Mouse (Mus musculus): ENCODE measurements around the gene Elf1.

Elf1 gene

DNA sequence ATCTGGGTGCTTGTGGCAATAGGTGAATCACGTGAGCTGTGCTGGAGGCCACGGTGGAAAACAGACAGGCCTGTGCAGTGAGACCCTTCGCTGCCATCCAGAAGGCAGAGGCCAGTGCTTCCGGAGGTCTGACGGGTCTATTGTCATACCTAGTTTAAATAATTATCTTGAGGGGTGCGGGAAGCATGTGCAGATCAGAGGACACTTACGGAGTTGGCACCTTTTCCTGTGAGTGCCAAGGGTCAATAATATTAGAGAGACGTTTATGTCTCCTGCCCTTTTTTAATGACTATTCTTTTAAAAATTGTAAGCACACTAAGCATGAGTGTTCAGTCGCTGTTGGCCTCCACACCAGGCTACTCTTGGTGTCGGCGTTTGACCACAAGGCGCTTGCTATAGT lies 8.2 kb downstream of the Elf1 start:
- DNase-seq (ENCODE audit: low read depth, low spot score): no peak

DNA sequence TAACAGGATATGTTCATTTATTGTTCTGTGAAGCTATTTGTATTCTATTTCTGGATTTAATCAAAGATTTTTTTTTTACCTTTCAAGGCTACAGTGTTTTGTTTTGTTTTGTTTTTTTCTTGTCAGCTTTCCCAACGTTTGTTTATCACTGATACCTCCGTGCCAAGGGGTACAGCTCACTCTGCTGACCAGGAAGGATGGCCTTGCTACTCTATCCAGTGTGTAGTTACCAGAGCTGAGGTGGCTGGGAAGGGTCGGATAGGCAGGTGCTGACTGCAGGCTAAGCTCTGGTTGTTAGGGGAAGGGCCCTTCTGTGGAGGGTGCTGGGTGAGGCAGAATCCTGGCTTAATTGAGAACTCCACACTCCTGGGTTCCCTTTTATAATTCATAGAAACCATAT lies 9.3 kb downstream of the Elf1 start:
- no peak for DNase-seq (ENCODE audit: low read depth, low spot score)

DNA sequence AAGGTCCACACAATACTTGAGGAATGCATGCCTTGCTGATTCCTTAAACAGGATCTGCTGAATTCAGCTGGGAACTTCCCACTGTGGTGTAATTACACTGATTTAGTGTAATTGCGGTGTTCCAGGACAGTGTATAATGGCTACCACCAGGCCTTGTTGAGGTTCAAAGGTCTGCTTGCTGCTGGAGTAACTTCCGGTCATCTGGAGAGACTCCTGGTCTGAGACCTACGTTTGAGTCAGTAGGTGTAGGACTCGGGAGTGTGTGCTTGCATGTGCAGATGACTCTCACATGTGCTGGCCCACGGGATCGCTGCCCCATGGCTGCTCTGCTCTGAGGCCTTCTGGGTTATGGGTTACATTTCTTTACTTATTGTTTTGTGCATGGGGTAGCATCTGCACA lies 13.4 kb downstream of the Elf1 start:
- DNase-seq (ENCODE audit: low read depth, low spot score): no peak

DNA sequence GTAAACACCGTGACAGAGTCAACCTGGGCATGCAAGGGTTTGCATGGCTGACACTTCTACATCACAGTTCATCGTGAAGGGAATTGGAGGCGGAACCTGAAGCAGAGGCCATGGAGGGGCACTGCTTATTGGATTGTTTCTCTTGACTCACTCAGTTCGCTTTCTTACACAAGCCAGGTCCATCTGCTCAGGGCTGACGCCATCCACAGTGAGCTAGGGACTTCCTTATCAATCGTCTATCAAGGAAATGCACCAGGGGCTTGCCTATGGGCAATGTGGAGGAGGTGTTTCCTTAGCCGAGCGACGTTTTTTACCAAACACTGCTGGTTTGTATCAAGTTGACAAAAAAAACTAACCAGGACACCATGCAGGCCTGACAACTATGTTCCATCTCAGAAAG lies 18.3 kb downstream of the Elf1 start:
- DNase-seq (ENCODE audit: low read depth, low spot score): no peak

DNA sequence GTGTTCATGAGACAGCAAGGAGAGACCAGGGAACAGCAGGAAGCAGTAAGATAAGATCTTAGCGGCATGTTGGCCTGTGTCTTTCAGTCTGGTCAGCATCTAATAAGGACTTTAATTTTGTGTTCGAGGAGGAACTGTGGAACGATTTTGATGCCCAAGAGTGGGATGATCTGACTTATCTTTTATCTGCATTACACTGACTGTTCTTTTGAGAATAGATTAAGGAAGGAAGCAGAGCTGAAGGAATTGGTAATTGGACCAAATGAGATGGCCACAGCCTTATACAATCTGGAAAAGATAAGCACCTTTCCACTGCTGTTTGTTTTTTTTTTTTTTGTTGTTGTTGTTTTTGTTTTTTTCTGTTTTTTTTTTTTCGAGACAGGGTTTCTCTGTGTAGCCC lies 19.8 kb downstream of the Elf1 start:
- DNase-seq (ENCODE audit: low read depth, low spot score): no peak

DNA sequence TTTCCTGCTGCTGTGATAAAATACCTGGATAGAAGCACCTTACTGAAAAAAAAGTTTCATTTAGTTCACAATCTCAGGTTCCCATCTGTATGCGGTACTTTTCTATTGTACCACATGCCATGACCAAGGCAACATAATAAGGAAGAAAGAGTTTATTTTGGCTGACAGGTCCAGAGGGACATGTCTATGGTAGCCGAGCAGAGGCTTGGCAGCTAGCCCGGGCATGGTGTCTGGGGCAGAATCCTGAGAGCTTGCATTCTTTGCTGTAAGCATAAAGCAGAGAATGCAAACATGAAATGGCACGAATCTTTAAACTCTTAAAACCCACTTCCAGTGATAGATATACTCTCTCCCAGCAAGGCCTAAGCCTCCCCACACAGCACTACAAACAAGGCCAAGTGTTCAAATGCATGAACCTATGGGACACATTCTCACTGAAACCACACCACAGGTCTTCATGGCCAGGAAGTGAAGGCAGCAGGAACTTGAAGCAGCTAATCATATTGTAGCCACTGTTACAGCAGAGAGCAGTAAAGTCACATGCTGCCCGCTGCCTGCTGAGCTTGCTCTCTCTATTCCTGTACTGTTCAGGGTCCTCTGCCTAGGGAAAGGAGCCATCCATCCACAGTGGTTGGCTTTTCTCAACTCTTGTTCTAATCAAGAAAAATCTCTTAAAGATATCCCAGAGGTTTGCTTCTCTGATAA lies 22.5 kb downstream of the Elf1 start:
- DNase-seq (ENCODE audit: low read depth, low spot score): no peak

DNA sequence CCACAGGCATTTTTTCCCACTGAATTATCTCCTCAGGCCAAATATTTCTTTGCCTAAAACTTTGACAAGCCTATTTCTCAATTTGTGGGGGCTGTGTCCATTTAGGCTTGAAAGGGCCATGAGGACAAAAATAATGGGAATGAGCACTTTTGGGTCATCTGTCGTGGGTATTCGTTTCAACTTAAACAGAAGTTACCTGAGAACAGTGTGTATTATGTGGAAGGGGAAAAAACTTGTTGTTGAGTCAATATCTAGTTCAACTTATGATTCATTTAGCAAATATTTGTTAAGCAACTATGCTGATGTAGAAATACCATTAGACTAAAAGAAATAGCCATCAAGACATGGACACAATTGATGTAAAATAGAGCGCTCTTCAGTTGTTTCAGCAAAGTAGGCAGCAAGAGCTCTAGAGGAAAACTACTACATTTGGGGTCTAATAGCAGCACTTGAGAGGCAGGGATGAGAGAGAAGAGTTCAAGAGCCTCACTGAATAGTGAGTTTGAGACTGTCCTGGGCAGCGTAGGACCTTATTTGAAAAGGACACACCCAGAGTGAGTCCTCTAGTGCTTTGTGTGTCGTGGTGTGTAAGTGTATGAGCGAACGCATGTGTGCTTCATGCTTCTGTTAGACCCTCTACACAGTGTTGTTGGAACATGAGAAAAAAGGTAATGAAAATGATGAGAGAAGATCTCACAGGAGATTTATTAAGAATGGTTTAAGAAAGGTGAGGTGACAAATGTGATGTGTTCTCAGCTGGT lies 23.4 kb downstream of the Elf1 start:
- no peak for DNase-seq (ENCODE audit: low read depth, low spot score)

DNA sequence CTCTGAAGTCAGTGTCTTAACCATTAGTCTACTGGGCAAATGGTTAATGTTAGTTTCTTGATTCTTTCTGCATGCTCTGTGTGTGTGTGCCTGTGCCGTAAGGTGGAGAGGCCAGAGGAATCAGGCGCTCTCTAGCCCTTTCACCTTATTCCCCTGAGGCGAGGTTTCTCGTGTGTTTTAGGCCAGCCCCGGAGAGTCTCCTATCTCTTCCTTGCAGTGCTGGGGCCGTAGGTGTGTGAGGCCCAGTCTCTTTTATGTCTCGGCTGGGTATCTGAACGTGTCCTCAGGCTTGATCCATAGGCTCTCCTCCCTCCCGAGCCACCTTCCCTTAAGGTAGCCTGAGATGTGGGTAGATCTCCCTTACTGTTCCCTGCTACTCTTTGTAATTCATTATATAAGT lies 25.2 kb downstream of the Elf1 start:
- no peak for DNase-seq (ENCODE audit: low read depth, low spot score)

DNA sequence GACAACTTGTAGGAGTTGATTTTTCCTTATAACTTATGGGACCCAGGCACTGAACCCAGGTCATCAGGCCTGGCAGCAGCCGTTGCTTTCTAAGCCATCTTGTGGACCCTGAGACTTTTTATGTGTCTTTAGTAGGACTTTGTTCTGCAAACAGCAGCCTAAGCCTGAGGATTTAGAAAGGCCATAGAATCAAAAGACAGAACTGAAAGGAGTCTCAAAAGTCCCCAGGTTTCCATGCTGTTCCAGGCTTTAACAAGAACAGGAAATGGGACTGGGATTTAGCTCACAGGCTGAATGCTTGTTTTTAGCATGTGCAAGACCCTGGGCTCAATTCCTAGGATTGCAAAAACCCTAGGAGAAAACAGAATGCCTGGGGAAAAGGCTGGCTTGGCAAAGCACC lies 26.9 kb downstream of the Elf1 start:
- DNase-seq (ENCODE audit: low read depth, low spot score): no peak

DNA sequence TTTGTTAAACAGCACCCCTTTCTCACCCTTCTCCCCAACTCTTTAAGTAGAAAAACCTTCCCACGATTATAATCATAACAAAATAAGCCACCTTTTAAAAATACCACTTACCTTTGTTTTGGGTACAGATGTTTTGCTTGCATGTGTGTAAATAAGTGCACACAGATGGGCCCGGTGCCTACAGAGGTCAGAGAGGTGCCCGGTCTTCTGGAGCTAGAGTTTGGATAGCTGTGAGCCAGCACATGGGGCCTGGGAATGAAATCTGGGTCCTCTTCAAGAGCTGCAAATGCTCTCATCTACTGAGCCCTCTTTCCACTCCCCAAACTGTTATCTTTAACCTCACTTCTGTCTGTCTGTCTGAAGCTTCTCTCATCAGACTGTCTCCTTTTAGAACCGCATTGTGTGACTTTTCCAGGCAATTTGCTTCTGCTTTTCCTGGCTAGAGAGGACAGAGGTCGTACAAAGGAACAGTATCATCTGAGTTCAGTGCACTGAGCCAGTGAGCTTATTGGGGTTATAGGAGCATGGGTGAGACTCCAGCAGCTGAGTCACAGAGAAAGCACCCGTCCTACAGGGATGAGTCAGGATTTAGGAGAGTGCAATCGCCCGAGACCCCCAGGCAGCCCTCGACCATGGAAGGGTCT lies 27.8 kb downstream of the Elf1 start:
- no peak for DNase-seq (ENCODE audit: low read depth, low spot score)

DNA sequence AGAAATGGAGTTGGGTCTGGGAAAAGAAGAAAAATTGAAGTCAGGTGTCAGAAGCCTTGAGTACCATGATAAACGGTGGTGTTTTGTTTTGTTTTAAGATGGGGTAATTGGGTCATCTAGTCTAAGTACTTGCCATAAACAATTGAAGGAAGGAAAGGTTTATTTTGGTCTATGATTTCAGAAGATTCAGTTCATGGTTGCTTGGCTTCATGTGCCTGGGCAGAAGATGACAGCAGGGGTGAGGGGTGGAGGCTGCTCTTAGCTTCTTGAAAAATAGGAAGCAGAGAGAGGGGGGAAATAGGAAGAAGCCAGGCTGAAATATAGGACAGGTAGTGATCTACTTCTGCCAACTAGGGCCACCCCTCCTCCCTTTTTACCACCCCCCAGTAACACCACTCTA lies 30.5 kb downstream of the Elf1 start:
- DNase-seq (ENCODE audit: low read depth, low spot score): no peak

DNA sequence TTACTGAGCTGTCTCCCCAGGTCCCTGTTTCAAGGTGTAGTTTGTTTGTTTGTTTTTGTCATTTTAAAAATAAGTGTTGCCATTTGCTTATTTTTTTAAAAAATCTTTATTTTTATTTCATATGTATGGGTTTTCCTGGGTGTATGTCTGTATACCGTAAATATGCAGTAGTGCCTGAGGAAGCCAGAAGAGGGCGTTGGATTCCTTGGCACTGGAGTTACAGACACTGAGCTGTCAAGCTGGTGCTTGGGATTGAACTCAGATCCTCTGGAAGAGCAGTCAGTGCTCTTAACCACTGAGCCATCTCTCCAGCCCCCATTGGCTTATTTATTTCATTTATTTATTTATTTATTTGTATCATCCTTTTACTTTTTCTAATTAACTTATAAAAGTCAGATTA lies 33.0 kb downstream of the Elf1 start:
- DNase-seq (ENCODE audit: low read depth, low spot score): no peak

DNA sequence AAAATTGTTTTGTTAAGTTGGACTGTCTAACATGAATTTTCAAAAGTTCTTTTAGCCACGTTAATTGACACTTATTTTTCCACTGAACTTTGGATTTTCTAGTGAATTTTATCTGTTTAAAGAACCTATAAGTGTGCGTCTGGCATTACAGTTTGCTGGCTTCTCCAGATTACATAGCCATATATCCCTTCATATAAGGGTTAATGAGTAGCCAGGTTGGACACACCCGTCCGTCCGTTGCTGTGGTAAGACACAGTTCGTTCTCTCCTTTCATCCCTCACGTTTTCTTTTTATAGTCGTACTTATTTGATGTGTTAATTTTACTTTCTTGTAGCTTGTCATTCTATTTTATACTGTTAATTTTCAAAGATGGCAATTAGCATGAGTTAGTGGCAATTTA lies 34.1 kb downstream of the Elf1 start:
- DNase-seq (ENCODE audit: low read depth, low spot score): no peak

DNA sequence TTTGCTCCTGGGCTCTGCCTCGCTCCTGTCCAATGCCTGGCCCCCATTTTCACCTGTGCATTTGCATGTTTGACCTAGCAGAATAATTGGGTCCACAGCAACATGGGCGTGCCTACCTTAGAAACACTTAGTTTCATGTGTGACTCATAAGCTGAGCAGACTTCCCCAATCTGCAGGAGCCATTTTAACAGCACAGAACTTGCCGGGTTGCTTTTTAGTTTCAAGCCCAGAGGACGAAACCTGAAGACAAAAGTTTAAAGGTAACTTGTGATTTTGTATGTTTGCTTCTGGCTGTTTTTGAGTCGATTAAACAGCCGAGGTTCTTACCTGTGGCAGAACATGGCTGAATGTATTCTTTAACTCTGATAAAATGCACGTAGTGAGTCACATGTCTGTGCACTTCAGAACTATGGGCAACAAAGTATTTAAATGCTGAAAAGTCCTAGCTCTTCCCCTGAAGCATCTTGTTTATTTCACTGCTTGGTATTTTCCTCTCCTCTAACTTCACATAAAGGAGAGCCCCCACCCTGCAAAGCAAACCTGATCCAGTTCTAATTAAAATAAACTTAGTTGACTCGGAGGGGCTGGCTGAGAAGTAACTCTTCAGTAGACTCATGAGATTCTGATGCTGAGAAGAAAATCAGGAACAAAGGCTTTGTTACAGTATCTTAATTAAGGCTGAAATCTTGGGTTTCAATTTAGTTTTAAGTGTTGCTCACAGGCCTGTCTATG lies 34.7 kb downstream of the Elf1 start:
- no peak for DNase-seq (ENCODE audit: low read depth, low spot score)

DNA sequence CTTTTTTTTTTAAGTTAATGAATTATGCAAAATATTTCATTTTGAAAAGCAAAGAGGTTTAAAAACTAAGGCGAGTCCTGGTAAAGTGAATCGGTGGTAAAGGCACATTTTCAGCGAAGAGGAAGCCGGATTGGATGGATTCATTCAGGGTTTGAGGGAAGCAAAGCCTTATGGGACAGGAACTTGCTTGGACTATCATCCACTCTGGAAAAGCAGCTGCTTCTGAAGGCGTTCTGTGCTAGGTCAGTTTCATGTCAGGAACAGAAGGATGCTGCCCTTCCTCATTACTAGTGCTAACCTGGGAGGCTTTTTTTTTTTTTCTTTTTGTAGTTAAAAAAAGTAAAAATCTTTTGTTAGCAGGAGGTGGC lies 35.2 kb downstream of the Elf1 start:
- DNase-seq (ENCODE audit: low read depth, low spot score): no peak

DNA sequence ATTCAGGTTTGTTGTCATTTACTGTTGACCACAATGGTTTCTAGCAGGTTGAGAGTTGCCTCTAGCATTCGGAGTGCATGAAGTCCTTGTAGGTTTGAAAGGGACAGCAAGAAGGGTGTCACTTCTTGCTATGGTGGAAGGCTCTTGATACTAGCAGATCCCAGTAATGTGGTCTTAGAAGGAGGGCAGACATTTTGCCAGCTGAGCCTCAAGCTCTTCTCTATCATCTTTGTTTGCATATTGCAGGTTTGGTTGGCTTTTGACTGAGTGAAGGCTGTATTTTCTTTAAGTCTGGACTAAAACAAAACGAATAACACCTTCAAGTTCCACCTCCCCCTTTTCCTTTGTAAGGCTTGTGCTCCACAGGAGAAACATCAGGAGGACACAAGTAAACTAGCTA lies 35.8 kb downstream of the Elf1 start:
- DNase-seq (ENCODE audit: low read depth, low spot score): no peak

DNA sequence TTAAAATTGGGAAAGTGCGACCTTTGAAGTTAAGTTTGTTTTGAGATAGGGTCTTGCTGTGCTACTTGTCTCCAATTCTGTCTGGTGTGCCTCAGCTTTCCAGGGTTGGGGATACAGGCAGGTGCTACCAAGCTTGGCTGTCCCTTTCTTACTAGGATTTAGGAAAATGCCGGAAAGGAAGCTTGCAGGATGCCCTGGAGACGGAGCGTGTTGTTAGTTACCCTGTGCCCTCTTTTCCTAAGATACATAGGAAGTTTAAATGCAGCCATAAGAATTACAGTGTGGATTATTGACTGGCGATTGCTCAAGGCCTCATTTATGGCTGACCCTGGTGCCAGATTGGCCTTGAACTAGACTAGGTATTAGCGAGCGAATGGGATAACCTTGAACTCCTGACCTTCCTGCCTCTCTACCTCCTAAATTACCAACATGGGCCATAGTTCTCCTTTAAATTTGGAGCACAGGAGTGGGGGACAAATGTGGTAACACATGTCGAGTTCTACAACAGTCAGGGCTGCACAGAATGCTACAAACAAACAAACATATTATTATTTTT lies 36.3 kb downstream of the Elf1 start:
- DNase-seq (ENCODE audit: low read depth, low spot score): no peak

DNA sequence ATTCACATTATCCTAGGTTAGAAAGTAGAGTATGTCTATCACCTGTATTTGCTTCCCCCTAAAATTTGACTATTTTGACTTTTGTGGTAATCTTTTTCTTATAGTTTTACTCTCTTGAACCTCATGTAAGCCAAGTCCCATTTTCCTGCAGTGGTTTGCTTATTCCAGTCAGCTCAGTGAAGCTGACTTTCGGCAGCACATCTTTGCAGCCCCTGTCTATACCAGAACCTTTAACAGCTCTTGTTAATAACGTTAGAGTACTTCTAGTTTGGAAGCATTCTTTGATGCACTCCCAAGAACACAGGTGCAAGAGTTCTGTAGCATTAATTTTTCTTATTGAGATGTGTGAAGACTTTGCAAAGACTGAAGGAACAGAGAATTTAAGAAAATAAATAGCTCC lies 37.1 kb downstream of the Elf1 start:
- DNase-seq (ENCODE audit: low read depth, low spot score): no peak

DNA sequence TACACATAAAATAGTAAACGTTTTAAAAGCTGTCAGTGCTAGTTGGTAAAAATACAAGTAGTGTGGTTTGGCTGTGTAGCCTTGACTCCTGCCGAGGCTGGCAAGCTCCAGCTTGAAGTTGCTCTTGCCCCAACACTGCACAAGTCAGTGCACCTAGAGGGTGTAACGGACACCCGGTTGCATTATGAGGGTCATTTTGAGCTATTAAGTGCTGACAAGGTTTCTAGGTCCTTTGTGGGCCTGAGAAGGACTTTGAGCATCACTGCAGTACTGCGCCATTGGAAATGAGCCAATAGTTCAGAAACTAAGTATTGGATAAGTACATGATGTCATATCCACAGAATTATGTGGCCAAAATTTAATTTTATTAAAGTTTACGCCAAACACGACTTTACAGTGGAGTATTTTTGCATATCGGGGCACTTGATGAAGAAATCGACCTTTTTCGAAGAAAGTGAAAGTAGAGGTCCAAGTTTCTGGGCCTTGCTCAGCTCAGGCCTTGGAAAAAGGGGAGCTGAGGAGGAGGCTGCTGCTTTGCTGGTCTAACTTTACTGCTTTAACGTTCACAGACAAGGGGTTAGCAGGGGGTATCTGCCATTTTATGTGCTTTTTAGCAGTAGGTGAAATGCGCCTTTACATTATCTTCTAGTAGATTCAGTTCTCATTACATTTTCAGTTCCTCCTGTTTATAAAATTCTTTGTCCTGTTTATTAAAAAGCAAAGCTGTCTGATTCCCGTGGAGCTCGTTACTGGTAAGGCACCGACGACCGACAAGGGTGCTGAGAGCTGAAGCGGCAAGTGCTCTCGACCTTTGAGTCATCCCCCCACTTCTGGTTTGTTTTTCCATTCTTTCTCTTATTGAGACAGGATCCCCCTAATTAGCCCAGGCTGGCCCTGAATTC lies 38.0 kb downstream of the Elf1 start:
- no peak for DNase-seq (ENCODE audit: low read depth, low spot score)

DNA sequence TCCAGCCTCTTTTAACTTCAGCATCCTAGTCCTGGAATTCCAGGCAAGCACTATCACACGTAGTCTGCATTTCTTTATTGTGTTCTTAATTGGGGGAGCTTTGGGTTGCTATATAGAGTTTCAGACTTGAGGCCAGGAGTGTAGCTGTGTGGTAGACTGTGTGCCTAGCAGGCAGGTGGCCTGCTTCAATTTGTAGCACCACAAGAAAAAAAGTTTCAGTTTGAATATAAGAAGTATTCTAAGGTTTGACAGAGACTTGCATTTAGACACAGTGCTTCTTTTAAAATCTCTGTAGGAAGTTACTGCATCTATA lies 38.6 kb downstream of the Elf1 start:
- no peak for DNase-seq (ENCODE audit: low read depth, low spot score)

DNA sequence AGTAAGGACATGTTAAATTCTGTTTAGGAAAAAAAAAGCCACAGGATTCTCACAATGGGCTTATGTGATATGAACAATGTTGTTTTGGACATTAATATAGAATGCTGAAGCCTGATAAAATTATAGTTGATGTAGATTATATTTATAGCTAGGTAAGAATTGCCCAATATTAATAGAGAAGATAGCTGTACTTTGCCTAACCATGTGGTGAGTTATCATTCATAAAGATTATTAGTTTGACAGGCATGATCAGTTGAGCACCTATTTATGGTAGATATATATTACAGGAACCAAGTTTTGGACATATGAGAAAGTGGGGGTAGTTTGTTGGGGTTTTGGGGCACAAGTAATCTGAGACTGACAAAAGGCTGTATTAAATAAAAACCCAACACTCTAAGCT lies 39.6 kb downstream of the Elf1 start:
- DNase-seq (ENCODE audit: low read depth, low spot score): no peak

Measured in brain, embryonic 18.5 days (tissue).